Mouse (Mus musculus): ENCODE results near the gene Peg3. TPM values are rescaled to one million over a fixed set of nuclear protein-coding genes. Genes with fewer than 3 reads are reported as not detected.
A peak's percentile ranks its signal among the peaks of the same experiment; 100 is the strongest.

The Peg3 gene
- polyA plus RNA-seq, 1 experiment from 2014 or later: 214 TPM

GRCm38 (mm10) chr7:6760170-6760569 lies 29.9 kb upstream of the Peg3 start:
- no peak for ATAC-seq (replicated peaks; ENCODE audit: insufficient number of reproducible peaks, low FRiP score, low TSS enrichment)
- Histone ChIP-seq H3K9ac (ENCODE audit: low read depth, low read length) (no peak overlapping the region), H3K4me3 (ENCODE audit: low read depth, low read length) (no peak overlapping the region), H3K9me3 (replicated peaks; ENCODE audit: control insufficient read depth, low read length) (no peaks in the 10 kb centered on the region), H3K27me3 (ENCODE audit: control insufficient read depth, insufficient read depth, low read length) (no peaks in the 10 kb centered on the region), H3K36me3 (ENCODE audit: control insufficient read depth, insufficient read depth, low read length) (no peaks in the 10 kb centered on the region; the same call in 1 of the 2 replicates), H3K27ac (ENCODE audit: low read depth, low read length) (no peak overlapping the region), H3K4me1 (ENCODE audit: control insufficient read depth, insufficient read depth, low read length) (peaks cover under 1% of the 10 kb centered on the region; the same call in 1 of the 2 replicates), H3K4me2 (no peak overlapping the region)
- WGBS (ENCODE audit: insufficient replicate concordance): 56% methylated on average over 6 of the region's 6 CpGs

GRCm38 (mm10) chr7:6759698-6760097 lies 29.5 kb upstream of the Peg3 start:
- Histone ChIP-seq H3K4me2 (no peak overlapping the region), H3K4me3 (ENCODE audit: low read depth, low read length) (no peak overlapping the region), H3K36me3 (ENCODE audit: control insufficient read depth, insufficient read depth, low read length) (no peaks in the 10 kb centered on the region; the same call in 1 of the 2 replicates), H3K27ac (ENCODE audit: low read depth, low read length) (no peak overlapping the region), H3K9ac (ENCODE audit: low read depth, low read length) (no peak overlapping the region), H3K27me3 (ENCODE audit: control insufficient read depth, insufficient read depth, low read length) (no peaks in the 10 kb centered on the region), H3K4me1 (ENCODE audit: control insufficient read depth, insufficient read depth, low read length) (no peaks in the 10 kb centered on the region), H3K9me3 (replicated peaks; ENCODE audit: control insufficient read depth, low read length) (no peaks in the 10 kb centered on the region)
- WGBS (ENCODE audit: insufficient replicate concordance): 70% methylated on average over 12 of the region's 12 CpGs
- no peak for ATAC-seq (replicated peaks; ENCODE audit: insufficient number of reproducible peaks, low FRiP score, low TSS enrichment)

- Histone ChIP-seq H3K9me3 (replicated peaks; ENCODE audit: control insufficient read depth, low read length) (no peaks in the 10 kb centered on the region), H3K4me1 (ENCODE audit: control insufficient read depth, insufficient read depth, low read length) (peaks cover 5% of the 10 kb centered on the region; the same call in 1 of the 2 replicates), H3K4me2 (no peak overlapping the region), H3K9ac (ENCODE audit: low read depth, low read length) (no peak overlapping the region), H3K4me3 (ENCODE audit: low read depth, low read length) (no peak overlapping the region), H3K27me3 (ENCODE audit: control insufficient read depth, insufficient read depth, low read length) (no peaks in the 10 kb centered on the region), H3K36me3 (ENCODE audit: control insufficient read depth, insufficient read depth, low read length) (no peaks in the 10 kb centered on the region; the same call in 1 of the 2 replicates), H3K27ac (ENCODE audit: low read depth, low read length) (no peak overlapping the region)
- ATAC-seq (replicated peaks; ENCODE audit: insufficient number of reproducible peaks, low FRiP score, low TSS enrichment): no peak
- 75% methylated on average over 4 of the region's 4 CpGs for WGBS (ENCODE audit: insufficient replicate concordance)
Measured at GRCm38 (mm10) chr7:6756777-6757291, 26.6 kb upstream of the Peg3 start.

- Histone ChIP-seq H3K4me2 (no peak overlapping the region), H3K9me3 (replicated peaks; ENCODE audit: control insufficient read depth, low read length) (no peaks in the 10 kb centered on the region), H3K9ac (ENCODE audit: low read depth, low read length) (no peak overlapping the region), H3K27me3 (ENCODE audit: control insufficient read depth, insufficient read depth, low read length) (no peaks in the 10 kb centered on the region), H3K4me1 (ENCODE audit: control insufficient read depth, insufficient read depth, low read length) (peaks cover 10% of the 10 kb centered on the region; the same call in 1 of the 2 replicates), H3K36me3 (ENCODE audit: control insufficient read depth, insufficient read depth, low read length) (no peaks in the 10 kb centered on the region; the same call in 1 of the 2 replicates), H3K4me3 (ENCODE audit: low read depth, low read length) (no peak overlapping the region), H3K27ac (ENCODE audit: low read depth, low read length) (no peak overlapping the region)
- no peak for ATAC-seq (replicated peaks; ENCODE audit: insufficient number of reproducible peaks, low FRiP score, low TSS enrichment)
- WGBS (ENCODE audit: insufficient replicate concordance): 11% methylated on average over 4 of the region's 4 CpGs
Measured at GRCm38 (mm10) chr7:6753440-6753839, 23.2 kb upstream of the Peg3 start.

GRCm38 (mm10) chr7:6749196-6749595 lies 19.0 kb upstream of the Peg3 start:
- 80% methylated on average over 7 of the region's 7 CpGs for WGBS (ENCODE audit: insufficient replicate concordance)
- H3K4me2 ChIP-seq: no peak overlapping the region
- H3K4me3 ChIP-seq (ENCODE audit: low read depth, low read length): no peak overlapping the region
- H3K9me3 ChIP-seq (replicated peaks; ENCODE audit: control insufficient read depth, low read length): no peaks in the 10 kb centered on the region
- H3K27me3 ChIP-seq (ENCODE audit: control insufficient read depth, insufficient read depth, low read length): no peaks in the 10 kb centered on the region
- no peak overlapping the region for H3K9ac ChIP-seq (ENCODE audit: low read depth, low read length)
- H3K27ac ChIP-seq (ENCODE audit: low read depth, low read length): no peak overlapping the region
- ATAC-seq (replicated peaks; ENCODE audit: insufficient number of reproducible peaks, low FRiP score, low TSS enrichment): no peak
- no peaks in the 10 kb centered on the region for H3K36me3 ChIP-seq (ENCODE audit: control insufficient read depth, insufficient read depth, low read length)
- H3K4me1 ChIP-seq (ENCODE audit: control insufficient read depth, insufficient read depth, low read length): peaks cover 10% of the 10 kb centered on the region; the same call in 1 of the 2 replicates

GRCm38 (mm10) chr7:6744281-6744904 lies 14.2 kb upstream of the Peg3 start:
- no peak overlapping the region for H3K9ac ChIP-seq (ENCODE audit: low read depth, low read length)
- 25% methylated on average over 10 of the region's 10 CpGs for WGBS (ENCODE audit: insufficient replicate concordance)
- peak overlapping the region; percentile 70; the same call in 1 of the 2 replicates for H3K27ac ChIP-seq (ENCODE audit: low read depth, low read length)
- no peak for ATAC-seq (replicated peaks; ENCODE audit: insufficient number of reproducible peaks, low FRiP score, low TSS enrichment)
- H3K9me3 ChIP-seq (replicated peaks; ENCODE audit: control insufficient read depth, low read length): no peaks in the 10 kb centered on the region
- peaks cover 6% of the 10 kb centered on the region for H3K4me1 ChIP-seq (ENCODE audit: control insufficient read depth, insufficient read depth, low read length)
- no peak overlapping the region for H3K4me2 ChIP-seq
- H3K4me3 ChIP-seq (ENCODE audit: low read depth, low read length): no peak overlapping the region
- no peaks in the 10 kb centered on the region for H3K36me3 ChIP-seq (ENCODE audit: control insufficient read depth, insufficient read depth, low read length)
- H3K27me3 ChIP-seq (ENCODE audit: control insufficient read depth, insufficient read depth, low read length): no peaks in the 10 kb centered on the region

- Histone ChIP-seq H3K9ac (ENCODE audit: low read depth, low read length) (no peak overlapping the region), H3K4me1 (ENCODE audit: control insufficient read depth, insufficient read depth, low read length) (no peaks in the 10 kb centered on the region), H3K36me3 (ENCODE audit: control insufficient read depth, insufficient read depth, low read length) (no peaks in the 10 kb centered on the region; the same call in 1 of the 2 replicates), H3K4me3 (ENCODE audit: low read depth, low read length) (no peak overlapping the region), H3K9me3 (replicated peaks; ENCODE audit: control insufficient read depth, low read length) (peaks cover under 1% of the 10 kb centered on the region; the same call in 1 of the 2 replicates), H3K4me2 (no peak overlapping the region), H3K27me3 (ENCODE audit: control insufficient read depth, insufficient read depth, low read length) (no peaks in the 10 kb centered on the region), H3K27ac (ENCODE audit: low read depth, low read length) (no peak overlapping the region)
- ATAC-seq (replicated peaks; ENCODE audit: insufficient number of reproducible peaks, low FRiP score, low TSS enrichment): no peak
- 89% methylated on average over 1 of the region's 1 CpGs for whole genome bisulfite sequencing (ENCODE audit: insufficient replicate concordance)
Measured at GRCm38 (mm10) chr7:6736060-6736459, 5.8 kb upstream of the Peg3 start.

- Histone ChIP-seq H3K27me3 (ENCODE audit: control insufficient read depth, insufficient read depth, low read length) (no peaks in the 10 kb centered on the region), H3K9ac (ENCODE audit: low read depth, low read length) (peak overlapping the region; percentile 75), H3K4me2 (peak overlapping the region; percentile 63), H3K36me3 (ENCODE audit: control insufficient read depth, insufficient read depth, low read length) (peaks cover 4% of the 10 kb centered on the region; the same call in 1 of the 2 replicates), H3K9me3 (replicated peaks; ENCODE audit: control insufficient read depth, low read length) (peaks cover 37% of the 10 kb centered on the region), H3K4me1 (ENCODE audit: control insufficient read depth, insufficient read depth, low read length) (no peaks in the 10 kb centered on the region), H3K4me3 (ENCODE audit: low read depth, low read length) (peak overlapping the region; percentile 65), H3K27ac (ENCODE audit: low read depth, low read length) (peak overlapping the region; percentile 62; the same call in 1 of the 2 replicates)
- no peak for ATAC-seq (replicated peaks; ENCODE audit: insufficient number of reproducible peaks, low FRiP score, low TSS enrichment)
- WGBS (ENCODE audit: insufficient replicate concordance): 49% methylated on average over 4 of the region's 4 CpGs
Measured at GRCm38 (mm10) chr7:6731930-6732329, 1.7 kb upstream of the Peg3 start.

Data from heart, embryonic 11.5 days (tissue).